14 mouse cellular contexts compared by ENCODE assay signal in genomic region chr1:86281781-86282536, GRCm38 (mm10). TPM values are rescaled to one million over a fixed set of nuclear protein-coding genes. Genes with fewer than 3 reads are reported as not detected.
A peak's percentile ranks its signal among the peaks of the same experiment; 100 is the strongest.
DNase-seq lines count a peak whose midpoint lies in the region; ATAC-seq and TF ChIP-seq lines count a peak whose summit lies in the region.
"Had no signal": no experiment of that assay in that cellular context is flagged by ENCODE, and none has a peak within 500 bp of the region (broad histone marks: within the 10 kb centered on the region; RNA-seq: fewer than 3 reads in every experiment).

No protein-coding gene starts in this region.

- H3K4me2 ChIP-seq in intestine, embryonic 15.5 days (replicated peaks) = no peak overlapping the region
- H3K4me2 ChIP-seq: hindbrain, embryonic 15.5 days; liver, embryonic 11.5 days; midbrain, embryonic 15.5 days; neural tube, embryonic 13.5 days had no signal

- H3K27ac ChIP-seq in layer of hippocampus, adult 2 months = no peak overlapping the region
- no peak overlapping the region for H3K27ac ChIP-seq in intestine, embryonic 15.5 days
- H3K27ac ChIP-seq in limb, embryonic 10.5 days = no peak overlapping the region
- H3K27ac ChIP-seq: hindbrain, embryonic 15.5 days; midbrain, embryonic 15.5 days; neural tube, embryonic 13.5 days had no signal

- DNase-seq in adrenal gland, adult (ENCODE audit: inconsistent age in 2 of 2, low spot score in 1 of 2) = peak; percentile 42 to 69
- DNase-seq in adrenal gland, postnatal 4 days (ENCODE audit: low spot score in 2 of 2) = no peak
- peak; percentile 31 for DNase-seq in layer of hippocampus, adult 9-11 months
- no peak for DNase-seq in layer of hippocampus, adult 2 months (ENCODE audit: low spot score in 2 of 2)
- peak; percentile 71 for DNase-seq in right cerebral cortex, adult 2 months (ENCODE audit: low spot score in 2 of 2)
- DNase-seq in heart, adult 11 months = no peak
- no peak for DNase-seq in limb, embryonic 10.5 days (ENCODE audit: low spot score)
- DNase-seq: spleen, adult 18-20 months; thymus, adult 2 months had no signal

- no peak overlapping the region for H3K9ac ChIP-seq in intestine, embryonic 15.5 days
- H3K9ac ChIP-seq: hindbrain, embryonic 15.5 days; midbrain, embryonic 15.5 days; neural tube, embryonic 13.5 days had no signal

- TF ChIP-seq CTCF in layer of hippocampus, adult 2 months (conservative IDR thresholded peaks at IDR 0.05) = no peak

- WGBS in intestine, embryonic 15.5 days = 73% methylated on average over 11 of the region's 11 CpGs
- WGBS in limb, embryonic 10.5 days = 89% methylated on average over 11 of the region's 11 CpGs

- no peaks in the 10 kb centered on the region for H3K9me3 ChIP-seq in intestine, embryonic 15.5 days
- no peaks in the 10 kb centered on the region for H3K9me3 ChIP-seq in limb, embryonic 10.5 days (replicated peaks)
- H3K9me3 ChIP-seq: hindbrain, embryonic 15.5 days; midbrain, embryonic 15.5 days; neural tube, embryonic 13.5 days had no signal

- no peaks in the 10 kb centered on the region for H3K36me3 ChIP-seq in intestine, embryonic 15.5 days
- no peaks in the 10 kb centered on the region for H3K36me3 ChIP-seq in limb, embryonic 10.5 days
- H3K36me3 ChIP-seq: hindbrain, embryonic 15.5 days; midbrain, embryonic 15.5 days; neural tube, embryonic 13.5 days had no signal

- ATAC-seq in intestine, embryonic 15.5 days = peak; percentile 68
- ATAC-seq: midbrain, embryonic 15.5 days had no signal

- no peaks in the 10 kb centered on the region for H3K27me3 ChIP-seq in intestine, embryonic 15.5 days (replicated peaks)
- H3K27me3 ChIP-seq in limb, embryonic 10.5 days (ENCODE audit: low read depth, poor library complexity, severe bottlenecking) = no peaks in the 10 kb centered on the region
- H3K27me3 ChIP-seq: hindbrain, embryonic 15.5 days; midbrain, embryonic 15.5 days; neural tube, embryonic 13.5 days had no signal

- H3K4me3 ChIP-seq in layer of hippocampus, adult 2 months = no peak overlapping the region
- no peak overlapping the region for H3K4me3 ChIP-seq in intestine, embryonic 15.5 days (replicated peaks)
- H3K4me3 ChIP-seq in limb, embryonic 10.5 days = no peak overlapping the region
- H3K4me3 ChIP-seq: hindbrain, embryonic 15.5 days; midbrain, embryonic 15.5 days; neural tube, embryonic 13.5 days had no signal

- H3K4me1 ChIP-seq in intestine, embryonic 15.5 days (replicated peaks) = 0 out of 2 replicates have a peak, but pooled peaks cover 2% of the 10 kb centered on the region
- peaks cover 14% of the 10 kb centered on the region for H3K4me1 ChIP-seq in limb, embryonic 10.5 days
- H3K4me1 ChIP-seq: hindbrain, embryonic 15.5 days; midbrain, embryonic 15.5 days; neural tube, embryonic 13.5 days had no signal

RNA-seq across cellular contexts. Expression of gene B3gnt7, which starts 20.7 kb away (rescaled TPM):
- 1 to 10 TPM in 1 of 2 experiments, under 1 TPM in 1; 0.96 to 2.2 TPM for total RNA-seq in adrenal gland, postnatal 4 days (2021)
- total RNA-seq in layer of hippocampus, adult 2 months (2021) = 1 to 10 TPM in 1 of 2 experiments, under 1 TPM in 1; 0.98 to 1.2 TPM
- 6.6 and 7.2 TPM in 2 replicates for polyA plus RNA-seq in intestine, embryonic 15.5 days (2015; fragmentation: Nextera tagmentation; extraction: Ambion mirVana)
- polyA plus RNA-seq in limb, embryonic 10.5 days (2016; fragmentation: Nextera tagmentation; extraction: Ambion mirVana) = 3.4 and 3.9 TPM in 2 replicates

Comparison
In these comparisons a context has a peak if more than half of its experiments do, and no peak if none do; other contexts are left out.
1. DNase-seq: peak in adrenal gland, adult (2 of 2), layer of hippocampus, adult 9-11 months (single experiment) and right cerebral cortex, adult 2 months (2 of 2); none in adrenal gland, postnatal 4 days (0 of 2), layer of hippocampus, adult 2 months (0 of 2), heart, adult 11 months (single experiment) and limb, embryonic 10.5 days (single experiment).